Mouse (Mus musculus) stomach, postnatal 0 days (tissue): Measurements from ENCODE around the gene Rasgef1c.

Experiments used
- CTCF ChIP-seq: IDR thresholded peaks from 2 replicates; pipeline ENCODE4 v1.5.1; 2016; ENCODE audit warnings: antibody characterized with exemption, low read depth, mild to moderate bottlenecking, moderate library complexity
- EP300 ChIP-seq: optimal IDR thresholded peaks from 2 replicates; pipeline ENCODE3; 2016; ENCODE audit warnings: antibody characterized with exemption

DNA sequence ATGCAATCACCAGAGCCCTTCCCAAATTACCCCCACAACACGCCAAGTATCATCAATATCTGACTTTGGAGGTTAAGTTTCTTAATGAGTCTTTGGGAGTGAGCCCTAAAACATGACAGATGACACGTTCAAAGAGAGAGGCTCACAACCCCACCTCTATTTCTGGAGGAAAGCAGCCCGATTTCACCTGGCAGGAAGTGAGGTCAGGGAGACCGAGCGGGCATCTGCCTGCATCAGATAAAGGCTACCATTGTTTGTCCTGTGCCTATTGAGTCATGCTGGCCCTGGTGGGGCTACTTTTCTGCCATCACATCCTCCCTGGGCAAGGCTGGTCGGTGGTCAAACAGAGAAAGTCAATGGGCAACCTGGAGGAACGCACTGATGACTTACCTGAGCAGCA is 115.9 kb downstream of the Rasgef1c start:
- no peak for TF ChIP-seq CTCF
- no peak for TF ChIP-seq EP300
